Mouse (Mus musculus): ENCODE results near the gene Nppc.

Gene Nppc

GRCm38 (mm10) chr1:86650272-86650671 lies 20.1 kb downstream of the Nppc start:
- DNase-seq: peak; percentile 47

GRCm38 (mm10) chr1:86647517-86647916 lies 22.9 kb downstream of the Nppc start:
- no peak for DNase-seq

DNA sequence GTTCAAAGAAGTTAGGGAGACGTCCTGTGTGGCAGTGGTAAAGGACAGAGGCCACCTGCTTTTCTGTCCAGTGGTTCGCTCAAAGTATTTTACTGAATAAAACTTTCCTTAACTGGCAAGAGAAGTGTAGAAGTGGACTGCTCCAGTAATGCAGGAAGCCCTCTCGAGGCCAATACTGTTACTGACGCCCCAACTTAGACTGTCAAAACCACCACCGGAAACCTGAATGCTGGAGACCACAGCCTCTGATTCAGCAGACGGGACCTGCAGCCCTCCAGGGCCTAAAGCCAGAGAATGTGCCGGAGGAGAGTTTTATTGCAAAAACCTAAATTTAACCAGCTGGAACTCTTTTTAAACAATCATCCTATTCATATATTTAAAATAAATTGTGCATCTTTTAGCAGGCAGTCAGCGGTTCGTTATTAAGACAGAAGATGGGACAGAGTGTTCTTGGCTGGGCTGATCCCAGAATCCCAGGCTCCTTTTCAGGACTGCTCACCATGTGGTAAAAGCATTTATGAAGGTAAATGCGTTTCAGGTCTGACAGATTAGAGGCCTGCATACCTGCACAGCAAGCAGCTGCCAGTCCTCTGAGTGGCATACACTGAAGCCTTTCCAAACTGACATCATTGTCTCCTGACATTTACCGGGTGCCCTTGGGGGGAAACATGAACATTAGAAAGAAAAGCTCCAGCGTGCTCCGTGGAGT lies 27.1 kb downstream of the Nppc start:
- DNase-seq: no peak

DNA sequence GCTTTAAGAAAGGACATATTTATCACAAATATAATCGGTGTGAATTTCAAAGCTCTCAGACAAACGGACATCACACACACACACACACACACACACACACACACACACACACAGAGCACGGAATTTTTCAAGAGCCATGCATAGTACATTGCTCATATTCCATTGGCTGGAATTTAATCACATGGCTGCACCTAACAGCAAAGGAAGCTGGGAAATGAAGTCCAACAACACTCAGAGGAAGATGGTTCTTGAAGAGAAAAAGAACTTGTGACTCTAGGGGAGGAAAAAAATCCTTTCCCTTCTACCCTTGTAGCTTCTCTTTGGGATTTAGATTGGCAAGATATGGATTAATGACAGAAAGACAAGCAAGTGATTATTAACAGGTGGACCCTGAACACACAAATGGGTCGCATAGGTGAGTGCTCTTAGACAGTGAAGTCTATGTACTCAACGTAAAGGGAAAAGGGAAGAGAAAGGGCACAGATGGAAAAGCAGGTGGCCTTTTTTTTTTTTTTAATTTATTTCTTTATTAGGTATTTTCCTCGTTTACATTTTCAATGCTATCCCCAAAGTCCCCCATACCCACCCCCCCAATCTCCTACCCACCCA lies 35.5 kb downstream of the Nppc start:
- no peak for DNase-seq

GRCm38 (mm10) chr1:86633840-86634750 lies 36.3 kb downstream of the Nppc start:
- no peak for DNase-seq

DNA sequence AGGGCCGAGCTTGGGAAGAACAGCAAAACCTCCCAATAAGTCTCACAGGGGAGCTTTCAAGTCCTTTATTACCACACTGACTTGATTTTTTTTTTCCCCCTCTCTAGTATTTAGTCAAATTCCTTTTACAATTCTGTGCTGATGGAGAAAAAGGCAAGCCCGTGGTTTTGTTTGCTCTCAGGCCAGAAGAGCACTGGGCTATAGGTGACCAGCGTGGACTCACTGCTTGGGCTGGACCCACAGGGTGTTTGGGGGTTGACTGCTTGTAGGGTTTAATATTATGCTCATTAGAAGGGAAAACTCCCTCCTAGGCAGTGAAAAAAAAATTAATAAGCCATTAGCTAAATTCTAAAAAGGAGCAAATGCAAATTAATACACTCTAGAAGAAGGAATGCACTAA lies 36.9 kb downstream of the Nppc start:
- DNase-seq: no peak

DNA sequence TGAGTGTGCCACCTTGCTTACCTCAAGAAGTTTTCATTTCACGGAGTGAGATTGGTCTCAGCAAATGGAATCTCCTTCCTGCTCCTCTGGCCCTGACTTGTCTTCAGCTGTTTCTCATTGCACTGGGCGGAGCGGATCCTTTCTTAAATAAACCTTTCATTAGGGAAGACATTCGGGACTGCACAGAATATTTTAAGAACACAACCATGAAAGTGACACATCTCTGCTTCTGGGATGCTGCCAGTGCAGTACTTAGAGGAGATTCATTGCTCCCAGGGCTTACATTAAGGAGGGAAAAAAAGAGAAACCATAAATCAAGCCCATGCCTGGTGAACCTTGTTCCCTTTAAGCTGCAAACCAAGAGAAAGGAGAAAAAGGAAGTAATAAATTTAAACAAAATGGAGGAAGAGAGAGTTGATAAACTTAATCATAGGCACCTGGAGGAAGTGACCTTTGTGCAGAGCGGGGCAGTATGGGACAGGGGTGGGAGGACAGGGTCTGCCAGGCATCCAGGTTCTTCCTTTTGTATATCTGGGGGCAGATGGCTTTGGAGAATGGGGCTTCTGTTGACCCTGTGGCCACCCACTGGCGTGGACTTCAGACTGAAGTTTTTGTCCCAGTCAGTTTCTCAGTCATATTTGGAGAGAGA lies 37.5 kb downstream of the Nppc start:
- no peak for DNase-seq

DNA sequence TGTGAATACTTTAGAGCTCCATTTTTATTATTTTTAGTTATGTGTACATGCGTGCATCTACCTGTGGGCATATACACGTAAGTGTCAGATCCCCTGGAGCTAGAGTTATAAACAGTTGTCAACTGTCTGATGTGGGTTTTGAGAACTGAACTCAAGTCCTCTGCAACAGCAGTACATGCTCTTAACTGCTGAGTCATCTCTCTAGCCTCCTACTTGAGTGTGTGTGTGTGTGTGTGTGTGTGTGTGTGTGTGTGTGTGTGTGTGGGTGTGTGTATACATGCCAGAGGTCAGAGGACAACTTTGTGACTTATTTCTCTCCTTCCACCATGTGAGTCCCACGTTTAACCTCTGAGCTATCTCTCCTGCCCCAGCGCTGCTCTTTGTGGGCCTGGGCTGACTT lies 39.8 kb downstream of the Nppc start:
- DNase-seq: no peak

GRCm38 (mm10) chr1:86629936-86630335 lies 40.4 kb downstream of the Nppc start:
- DNase-seq: no peak

DNA sequence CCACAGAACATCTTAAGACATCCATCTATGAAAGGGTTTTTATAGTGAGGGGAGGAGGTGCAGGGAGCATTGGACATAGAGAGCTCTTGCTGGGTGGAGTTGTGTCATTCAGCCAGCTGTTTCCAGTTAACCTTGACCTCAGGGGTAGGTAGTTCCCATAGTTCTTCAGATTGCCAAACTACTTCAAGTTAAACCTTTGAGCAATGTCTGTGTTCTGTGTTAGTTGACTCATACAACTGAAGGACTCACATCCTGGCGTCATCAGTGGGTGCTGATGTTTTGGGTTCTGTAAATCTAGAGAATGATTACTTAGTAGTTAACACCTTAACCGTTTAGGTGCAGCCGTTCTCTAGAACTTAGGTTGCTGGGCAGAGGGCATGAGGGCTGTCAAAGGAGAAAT lies 42.1 kb downstream of the Nppc start:
- DNase-seq: no peak

DNA sequence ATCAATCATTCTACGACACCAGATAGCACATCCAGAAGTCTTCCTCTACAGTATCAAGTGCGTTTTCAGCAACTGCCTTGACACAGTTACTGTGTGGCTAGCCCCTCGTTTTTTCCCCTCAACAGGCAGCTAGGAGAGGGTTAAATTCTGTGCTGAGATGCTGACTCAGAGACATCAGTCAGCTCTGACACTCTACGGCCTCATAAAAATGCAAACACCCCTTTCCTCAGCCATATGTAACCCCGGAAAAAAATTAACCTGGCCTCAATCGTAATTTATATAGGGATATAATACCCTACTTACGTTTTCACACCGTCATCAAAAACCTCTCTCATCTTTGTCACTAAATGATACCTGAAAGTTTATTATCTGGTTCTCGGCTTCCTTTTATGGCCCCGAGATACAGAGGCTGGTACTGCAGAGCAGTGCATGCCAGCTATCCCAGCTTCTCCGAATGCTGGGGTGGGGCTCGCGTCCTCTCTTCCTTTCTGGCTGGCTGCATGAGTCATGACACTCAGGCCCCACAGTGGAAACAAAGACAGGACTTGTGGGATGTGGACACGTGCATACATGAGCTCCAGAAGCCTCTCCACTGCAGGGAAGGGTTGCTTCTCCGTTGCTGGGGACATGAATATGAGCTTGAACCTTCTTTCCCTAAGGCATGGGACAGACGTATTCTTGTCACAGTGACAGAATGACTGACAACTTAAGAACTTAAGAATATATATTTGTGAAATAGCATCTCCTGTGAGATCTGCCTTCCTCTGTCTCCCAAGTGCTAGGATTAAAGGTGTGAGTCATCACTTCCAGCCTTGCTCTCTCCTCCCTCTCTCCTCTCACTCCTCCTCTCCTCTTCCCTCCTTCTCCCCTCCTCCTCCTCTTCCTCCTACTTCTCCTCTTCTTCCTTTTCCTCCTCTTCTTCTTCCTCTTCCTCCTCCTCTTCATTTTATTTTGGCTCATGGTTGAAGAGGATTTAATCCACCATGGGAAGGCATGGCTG lies 47.1 kb downstream of the Nppc start:
- DNase-seq: no peak

DNA sequence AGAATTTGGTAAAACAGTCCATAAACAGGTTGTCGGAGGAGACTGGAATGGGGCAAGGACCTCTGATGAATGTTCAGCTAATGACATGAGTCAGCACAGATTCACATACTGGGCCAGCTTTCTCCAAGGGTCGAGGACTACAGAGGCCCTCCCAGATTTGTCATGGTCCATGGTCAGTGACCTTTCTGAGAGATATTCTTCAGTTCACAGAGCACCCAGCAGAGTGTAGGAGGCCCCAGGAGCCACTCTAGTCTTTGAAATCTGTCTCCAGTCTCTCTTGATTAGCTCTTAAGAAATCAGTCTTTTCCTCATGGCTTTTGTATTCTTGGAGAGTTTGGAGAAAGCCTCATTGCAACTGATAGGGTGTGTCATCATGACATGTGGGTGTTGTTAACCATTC lies 48.1 kb downstream of the Nppc start:
- no peak for DNase-seq

GRCm38 (mm10) chr1:86618454-86619125 lies 51.8 kb downstream of the Nppc start:
- peak; percentile 27 for DNase-seq

All from cerebellum, adult 11 months (tissue).